ENCODE assay signal across 14 mouse cellular contexts in genomic region chr4:140071047-140071446, GRCm38 (mm10).
DNase-seq lines count a peak whose midpoint lies in the region; ATAC-seq and TF ChIP-seq lines count a peak whose summit lies in the region.
"Had no signal": no experiment of that assay in that cellular context is flagged by ENCODE, and none has a peak within 500 bp of the region (broad histone marks: within the 10 kb centered on the region; RNA-seq: fewer than 3 reads in every experiment).

No protein-coding gene starts in this region.

- H3K27ac ChIP-seq in left cerebral cortex, adult 2 months, result peak overlapping the region; percentile 82
- H3K27ac ChIP-seq in forebrain, embryonic 13.5 days, result peak overlapping the region; percentile 77; the same call in 1 of the 2 replicates
- H3K27ac ChIP-seq in hindbrain, postnatal 0 days, result peak overlapping the region; percentile 32; the same call in 1 of the 2 replicates
- H3K27ac ChIP-seq: embryonic facial prominence, embryonic 13.5 days had no signal

- no peak overlapping the region for H3K4me3 ChIP-seq in left cerebral cortex, adult 2 months
- H3K4me3 ChIP-seq in forebrain, embryonic 13.5 days, result no peak overlapping the region
- H3K4me3 ChIP-seq in hindbrain, postnatal 0 days (ENCODE audit: low read length), result no peak overlapping the region
- H3K4me3 ChIP-seq: embryonic facial prominence, embryonic 13.5 days; megakaryocyte, embryonic 14.5 days had no signal

- H3K27me3 ChIP-seq in forebrain, embryonic 13.5 days, result no peaks in the 10 kb centered on the region
- H3K27me3 ChIP-seq in hindbrain, postnatal 0 days (ENCODE audit: insufficient read depth, low read length), result no peaks in the 10 kb centered on the region

- no peak for DNase-seq in left cerebral cortex, adult 2 months (ENCODE audit: extremely low spot score in 1 of 2, low spot score in 2 of 2)
- no peak for DNase-seq in left cerebral cortex, postnatal 10 days (ENCODE audit: extremely low spot score in 1 of 2, low spot score in 2 of 2)
- DNase-seq in hindbrain, postnatal 0 days (ENCODE audit: low spot score), result no peak
- DNase-seq in retina, postnatal 7 days (ENCODE audit: low read depth, low spot score), result peak; percentile 43
- no peak for DNase-seq in MN1 (ENCODE audit: low spot score)
- DNase-seq in cerebellum, adult 11-12 months, result no peak
- DNase-seq: cerebellum, adult 11 months; gastrocnemius, postnatal 14 days; heart, postnatal 4 days; kidney, adult 18-20 months; liver had no signal

- intact Hi-C loops in left cerebral cortex, adult 2 months (cut with DNase I), result loop anchor here (5.0 kb wide), 1 partner anchor 149 kb away; no protein-coding TSS in a partner anchor
- intact Hi-C loops in left cerebral cortex, postnatal 10 days (cut with DNase I), result no loop called here

- no peak for TF ChIP-seq CTCF in left cerebral cortex, adult 2 months (IDR thresholded peaks at IDR 0.05)
- no peak for TF ChIP-seq CTCF in hindbrain, postnatal 0 days (IDR thresholded peaks at IDR 0.05; ENCODE audit: low read depth)

- H3K36me3 ChIP-seq in forebrain, embryonic 13.5 days (ENCODE audit: poor library complexity, severe bottlenecking), result no peaks in the 10 kb centered on the region
- no peaks in the 10 kb centered on the region for H3K36me3 ChIP-seq in hindbrain, postnatal 0 days (ENCODE audit: insufficient read depth, low read length)
- H3K36me3 ChIP-seq: embryonic facial prominence, embryonic 13.5 days had no signal

- ATAC-seq in forebrain, embryonic 13.5 days, result no peak
- ATAC-seq in hindbrain, postnatal 0 days, result no peak

- no peaks in the 10 kb centered on the region for H3K9me3 ChIP-seq in forebrain, embryonic 13.5 days (replicated peaks)
- no peaks in the 10 kb centered on the region for H3K9me3 ChIP-seq in hindbrain, postnatal 0 days (ENCODE audit: low read length)

- no peak overlapping the region for H3K4me2 ChIP-seq in forebrain, embryonic 13.5 days
- H3K4me2 ChIP-seq in hindbrain, postnatal 0 days (ENCODE audit: low read depth, low read length), result no peak overlapping the region
- H3K4me2 ChIP-seq: embryonic facial prominence, embryonic 13.5 days had no signal

- 22% methylated on average over 17 of the region's 17 CpGs for WGBS in forebrain, embryonic 13.5 days
- 39% methylated on average over 17 of the region's 17 CpGs for WGBS in hindbrain, postnatal 0 days

- H3K4me1 ChIP-seq in forebrain, embryonic 13.5 days, result peaks cover 29% of the 10 kb centered on the region
- no peaks in the 10 kb centered on the region for H3K4me1 ChIP-seq in hindbrain, postnatal 0 days (ENCODE audit: insufficient read depth, low read length)
- H3K4me1 ChIP-seq: embryonic facial prominence, embryonic 13.5 days; megakaryocyte, embryonic 14.5 days had no signal

- H3K9ac ChIP-seq in forebrain, embryonic 13.5 days, result no peak overlapping the region
- no peak overlapping the region for H3K9ac ChIP-seq in hindbrain, postnatal 0 days (replicated peaks; ENCODE audit: low read length)
- H3K9ac ChIP-seq: embryonic facial prominence, embryonic 13.5 days had no signal

Comparison
In these comparisons a context has a peak if more than half of its experiments do, and no peak if none do; other contexts are left out.
1. H3K27ac ChIP-seq: peak in every context shown above with its lines; median percentile 82 in left cerebral cortex, adult 2 months; 77 in forebrain, embryonic 13.5 days; 32 in hindbrain, postnatal 0 days.